Mouse (Mus musculus): ENCODE results near the gene Rnf114. TPM values are rescaled to one million over a fixed set of nuclear protein-coding genes. Genes with fewer than 3 reads are reported as not detected.

Gene Rnf114
- polyA plus RNA-seq, 1 experiment = 116 TPM

DNA sequence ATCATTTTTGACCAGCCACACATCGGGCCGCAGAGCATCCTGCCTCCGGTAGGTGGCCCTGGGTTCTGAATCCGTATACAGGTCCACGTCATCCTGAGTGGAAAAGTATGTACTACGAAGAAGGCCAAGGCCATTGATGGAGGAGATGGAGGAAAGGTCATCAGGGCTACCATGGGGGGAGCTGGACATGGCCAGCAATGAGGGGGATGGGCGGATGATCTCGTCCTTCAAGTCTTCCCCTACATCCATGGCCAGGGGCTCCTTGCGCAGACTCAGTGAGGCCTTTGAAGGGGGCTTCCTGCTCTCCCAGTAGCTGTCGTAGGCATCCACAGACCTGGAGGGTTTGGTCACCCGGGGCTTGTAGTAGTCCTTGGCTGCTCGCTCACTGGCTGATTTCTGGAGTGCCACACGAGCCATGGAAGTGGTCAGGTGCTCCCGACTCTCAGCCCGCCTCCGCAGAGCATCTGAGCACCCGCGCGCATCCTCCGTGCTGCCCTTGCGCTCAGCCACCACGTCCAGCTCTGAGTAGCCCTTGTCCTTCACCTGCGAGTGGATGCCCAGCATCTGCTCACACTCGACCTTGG lies 8.5 kb upstream of the Rnf114 start:
- Histone ChIP-seq H3K27me3 (ENCODE audit: control insufficient read depth, insufficient read depth, low read length) (no peaks in the 10 kb centered on the region), H3K4me3 (ENCODE audit: low read depth, low read length) (no peak overlapping the region), H3K4me1 (ENCODE audit: control insufficient read depth, insufficient read depth, insufficient read length, low read length) (peaks cover 56% of the 10 kb centered on the region), H3K36me3 (ENCODE audit: control insufficient read depth, insufficient read depth, low read length) (peaks cover 47% of the 10 kb centered on the region), H3K27ac (ENCODE audit: insufficient read depth, low read depth, low read length) (no peak overlapping the region)
- 96% methylated on average over 24 of the region's 24 CpGs for WGBS
- TF ChIP-seq POLR2A (IDR thresholded peaks at IDR 0.05; ENCODE audit: low read depth, low read length) (no peak), CTCF (IDR thresholded peaks at IDR 0.05; ENCODE audit: extremely low read depth, insufficient read length, insufficient replicate concordance, low read depth, low read length) (no peak)

DNA sequence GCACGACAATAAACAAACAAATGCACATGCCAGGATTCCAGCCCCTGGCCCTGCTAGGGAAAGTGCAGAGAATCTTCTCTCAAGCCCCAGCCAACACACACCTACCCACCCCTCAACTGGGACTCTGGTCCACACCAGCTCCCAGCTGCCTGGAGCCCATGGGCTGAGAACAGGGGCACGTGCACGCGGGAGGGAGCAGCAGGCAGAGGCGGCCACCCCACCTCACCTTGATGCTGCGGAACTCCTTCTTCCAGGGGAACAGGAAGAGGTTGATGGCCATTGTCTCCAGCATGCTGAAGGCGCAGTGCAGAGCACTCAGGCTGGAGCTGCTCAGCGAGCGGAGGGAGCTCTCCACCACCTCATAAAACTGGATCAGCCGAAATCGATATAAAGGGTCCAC lies 7.5 kb upstream of the Rnf114 start:
- peaks cover 48% of the 10 kb centered on the region for H3K36me3 ChIP-seq (ENCODE audit: control insufficient read depth, insufficient read depth, low read length)
- no peaks in the 10 kb centered on the region for H3K27me3 ChIP-seq (ENCODE audit: control insufficient read depth, insufficient read depth, low read length)
- TF ChIP-seq POLR2A (IDR thresholded peaks at IDR 0.05; ENCODE audit: low read depth, low read length) (no peak), CTCF (IDR thresholded peaks at IDR 0.05; ENCODE audit: extremely low read depth, insufficient read length, insufficient replicate concordance, low read depth, low read length) (no peak)
- H3K27ac ChIP-seq (ENCODE audit: insufficient read depth, low read depth, low read length) = peak overlapping the region; percentile 90
- peaks cover 49% of the 10 kb centered on the region for H3K4me1 ChIP-seq (ENCODE audit: control insufficient read depth, insufficient read depth, insufficient read length, low read length)
- peak overlapping the region; percentile 45 for H3K4me3 ChIP-seq (ENCODE audit: low read depth, low read length)
- 63% methylated on average over 11 of the region's 11 CpGs for WGBS

DNA sequence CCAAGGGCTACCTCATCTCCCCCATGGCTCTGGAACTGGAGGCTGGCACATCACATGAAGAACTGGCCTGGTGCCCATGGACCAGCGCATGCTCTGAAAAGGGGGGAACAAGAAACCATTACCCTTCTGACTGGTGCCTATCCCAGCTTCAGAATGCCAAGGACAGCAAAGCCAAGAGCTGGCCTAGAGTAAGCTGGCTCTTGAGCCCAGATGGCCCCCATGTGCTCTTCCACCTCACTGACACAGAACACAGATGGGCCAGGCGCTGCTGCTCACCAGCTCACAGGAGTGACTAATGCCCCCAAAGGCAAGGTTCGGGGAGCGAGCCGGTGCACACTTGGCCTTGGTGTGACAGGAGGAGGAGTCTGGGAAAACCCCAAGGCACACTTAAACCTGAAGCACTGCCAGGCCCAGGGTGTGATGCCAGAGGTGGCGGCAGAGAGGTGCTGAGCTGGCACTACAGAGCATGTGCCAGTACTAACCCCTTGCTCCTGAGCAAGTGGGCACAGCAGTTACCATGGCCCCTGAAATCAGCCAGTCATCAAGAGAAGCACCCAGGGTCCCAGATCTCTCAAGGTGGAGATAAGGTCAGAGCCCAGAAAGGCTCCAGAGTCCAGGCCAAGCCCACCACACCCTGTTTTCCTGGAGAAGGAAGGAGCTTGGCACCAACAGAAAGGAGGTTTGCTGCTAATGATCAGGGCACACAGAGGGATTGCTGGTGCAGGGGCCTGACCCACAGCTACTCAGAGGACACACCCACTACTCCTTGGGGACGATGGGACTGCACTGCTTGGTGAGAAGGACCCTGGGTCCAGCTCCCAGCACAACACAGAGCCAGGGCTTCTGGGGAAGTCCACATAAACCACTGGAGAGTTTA lies 6.7 kb upstream of the Rnf114 start:
- H3K4me1 ChIP-seq (ENCODE audit: control insufficient read depth, insufficient read depth, insufficient read length, low read length) = peaks cover 46% of the 10 kb centered on the region
- H3K27ac ChIP-seq (ENCODE audit: insufficient read depth, low read depth, low read length) = peak overlapping the region; percentile 90
- peaks cover 44% of the 10 kb centered on the region for H3K36me3 ChIP-seq (ENCODE audit: control insufficient read depth, insufficient read depth, low read length)
- H3K27me3 ChIP-seq (ENCODE audit: control insufficient read depth, insufficient read depth, low read length) = no peaks in the 10 kb centered on the region
- no peak for TF ChIP-seq CTCF (IDR thresholded peaks at IDR 0.05; ENCODE audit: extremely low read depth, insufficient read length, insufficient replicate concordance, low read depth, low read length)
- peak; percentile 11; the same call in 1 of the 2 replicates for TF ChIP-seq POLR2A (IDR thresholded peaks at IDR 0.05; ENCODE audit: low read depth, low read length)
- WGBS = 18% methylated on average over 7 of the region's 7 CpGs
- H3K4me3 ChIP-seq (ENCODE audit: low read depth, low read length) = peak overlapping the region; percentile 45

DNA sequence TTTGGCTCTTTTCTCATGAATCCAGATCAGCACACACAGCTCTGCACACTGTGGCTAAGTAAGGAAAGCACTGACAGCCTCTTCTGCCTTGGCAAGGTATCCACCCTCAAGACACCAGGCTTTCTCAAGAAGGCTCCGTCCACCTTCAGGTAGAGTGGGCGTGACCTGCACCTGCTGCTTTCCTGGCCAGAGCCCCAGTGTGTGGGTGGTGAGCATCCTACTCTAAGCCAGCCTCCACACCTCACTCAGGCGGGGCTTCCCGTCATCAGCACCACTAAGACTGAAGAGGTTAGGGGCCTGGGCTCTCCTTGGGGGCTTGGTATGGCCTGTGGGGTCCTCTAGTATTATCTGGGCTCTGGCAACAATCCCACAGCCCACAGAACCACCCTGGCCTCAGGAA lies 5.9 kb upstream of the Rnf114 start:
- Histone ChIP-seq H3K27me3 (ENCODE audit: control insufficient read depth, insufficient read depth, low read length) (no peaks in the 10 kb centered on the region), H3K36me3 (ENCODE audit: control insufficient read depth, insufficient read depth, low read length) (peaks cover 44% of the 10 kb centered on the region), H3K4me3 (ENCODE audit: low read depth, low read length) (no peak overlapping the region), H3K4me1 (ENCODE audit: control insufficient read depth, insufficient read depth, insufficient read length, low read length) (peaks cover 54% of the 10 kb centered on the region), H3K27ac (ENCODE audit: insufficient read depth, low read depth, low read length) (peak overlapping the region; percentile 90)
- TF ChIP-seq CTCF (IDR thresholded peaks at IDR 0.05; ENCODE audit: extremely low read depth, insufficient read length, insufficient replicate concordance, low read depth, low read length) (no peak), POLR2A (IDR thresholded peaks at IDR 0.05; ENCODE audit: low read depth, low read length) (no peak)
- 31% methylated on average over 4 of the region's 4 CpGs for WGBS

DNA sequence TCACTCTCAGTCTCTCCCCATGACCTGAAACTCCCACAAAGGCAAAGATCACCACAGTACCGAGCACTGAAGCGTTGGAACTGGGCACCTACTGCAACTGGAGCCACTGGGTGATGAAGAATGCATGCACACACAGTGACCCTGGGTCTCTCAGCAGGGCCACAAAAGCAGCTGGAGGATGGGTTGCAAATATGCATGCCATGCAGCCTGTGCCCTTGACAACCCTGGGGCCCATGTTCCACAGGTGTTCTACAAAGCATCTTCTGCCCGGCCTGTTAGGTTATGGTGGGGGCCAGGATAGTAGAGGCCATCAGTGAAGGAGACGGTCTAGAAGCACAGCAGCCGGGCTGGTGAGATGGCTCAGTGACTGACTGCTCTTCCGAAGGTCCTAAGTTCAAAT lies 4.9 kb upstream of the Rnf114 start:
- WGBS = 82% methylated on average over 6 of the region's 6 CpGs
- Histone ChIP-seq H3K27me3 (ENCODE audit: control insufficient read depth, insufficient read depth, low read length) (no peaks in the 10 kb centered on the region), H3K36me3 (ENCODE audit: control insufficient read depth, insufficient read depth, low read length) (peaks cover 40% of the 10 kb centered on the region)

DNA sequence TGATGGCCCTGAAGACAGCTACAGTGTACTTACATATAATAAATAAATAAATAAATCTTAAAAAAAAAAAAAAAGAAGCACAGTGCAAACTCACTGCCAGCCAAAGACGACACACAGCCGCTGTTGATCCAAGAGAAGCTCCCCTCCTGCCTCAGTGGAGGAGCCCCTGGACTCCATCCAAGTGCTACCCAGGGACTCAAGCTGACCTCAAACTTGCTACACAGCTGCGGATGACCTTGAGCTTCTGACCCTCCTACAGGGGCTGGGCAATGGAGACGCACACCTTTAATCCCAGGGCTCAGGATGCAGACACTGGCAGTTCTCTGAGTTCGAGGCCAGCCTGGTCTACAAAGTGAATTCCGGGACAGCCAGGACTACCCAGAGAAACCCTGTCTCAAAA lies 4.5 kb upstream of the Rnf114 start:
- Histone ChIP-seq H3K36me3 (ENCODE audit: control insufficient read depth, insufficient read depth, low read length) (peaks cover 36% of the 10 kb centered on the region), H3K27ac (ENCODE audit: insufficient read depth, low read depth, low read length) (no peak overlapping the region), H3K4me1 (ENCODE audit: control insufficient read depth, insufficient read depth, insufficient read length, low read length) (peaks cover 51% of the 10 kb centered on the region), H3K4me3 (ENCODE audit: low read depth, low read length) (no peak overlapping the region), H3K27me3 (ENCODE audit: control insufficient read depth, insufficient read depth, low read length) (no peaks in the 10 kb centered on the region)
- 76% methylated on average over 6 of the region's 6 CpGs for WGBS
- TF ChIP-seq CTCF (IDR thresholded peaks at IDR 0.05; ENCODE audit: extremely low read depth, insufficient read length, insufficient replicate concordance, low read depth, low read length) = no peak
- TF ChIP-seq POLR2A (IDR thresholded peaks at IDR 0.05; ENCODE audit: low read depth, low read length) = no peak

More for the DNA sequence above, 4.9 kb upstream of the Rnf114 start:
- peak overlapping the region; percentile 90 for H3K27ac ChIP-seq (ENCODE audit: insufficient read depth, low read depth, low read length)
- TF ChIP-seq CTCF (IDR thresholded peaks at IDR 0.05; ENCODE audit: extremely low read depth, insufficient read length, insufficient replicate concordance, low read depth, low read length) (no peak), POLR2A (IDR thresholded peaks at IDR 0.05; ENCODE audit: low read depth, low read length) (no peak)
- H3K4me3 ChIP-seq (ENCODE audit: low read depth, low read length) = no peak overlapping the region
- H3K4me1 ChIP-seq (ENCODE audit: control insufficient read depth, insufficient read depth, insufficient read length, low read length) = peaks cover 56% of the 10 kb centered on the region
